Mouse (Mus musculus) myocyte (in vitro differentiated cells): ENCODE results near the gene Vtcn1. TPM values are rescaled to one million over a fixed set of nuclear protein-coding genes. Genes with fewer than 3 reads are reported as not detected.
A peak's percentile ranks its signal among the peaks of the same experiment; 100 is the strongest.

Experiments
- H3K27me3 ChIP-seq: one replicate; pipeline ENCODE4 v1.6.1; 2011; ENCODE audit not compliant: control insufficient read depth, insufficient read depth, insufficient read length
- H3K36me3 ChIP-seq: one replicate; pipeline ENCODE4 v1.6.1; 2011; ENCODE audit not compliant: control insufficient read depth, insufficient read depth
- H3K4me2 ChIP-seq: one replicate; pipeline ENCODE4 v1.6.1; 2011; ENCODE audit warnings: low read depth, control low read depth
- H3K4me3 ChIP-seq: one replicate; pipeline ENCODE4 v1.5.1; 2011; ENCODE audit warnings: mild to moderate bottlenecking, control low read depth, moderate library complexity
- H3K79me2 ChIP-seq: one replicate; pipeline ENCODE4 v1.6.1; 2011; ENCODE audit not compliant: control insufficient read depth, insufficient read depth
- H3ac ChIP-seq: one replicate; pipeline ENCODE4 v1.6.1; 2011; ENCODE audit not compliant: control insufficient read depth, insufficient read length
- CEBPB ChIP-seq: IDR thresholded peaks from 2 replicates; pipeline ENCODE4 v1.6.1; 2011; ENCODE audit warnings: mild to moderate bottlenecking, moderate library complexity; ENCODE audit not compliant: poor library complexity, insufficient read depth, severe bottlenecking
- E2F4 ChIP-seq: IDR thresholded peaks from one replicate; pipeline ENCODE4 v1.6.1; 2011; ENCODE audit warnings: mild to moderate bottlenecking, control low read depth, moderate library complexity; ENCODE audit not compliant: insufficient read depth
- MAX ChIP-seq: IDR thresholded peaks from one replicate; pipeline ENCODE4 v1.6.1; 2011; ENCODE audit warnings: low read depth, mild to moderate bottlenecking, control low read depth
- MYOD1 ChIP-seq, 3 experiments: IDR thresholded peaks; one replicate each; pipeline ENCODE4 v1.6.1; 2011; ENCODE audit warnings: control low read depth in 2 of 3, low read depth in 2 of 3, mild to moderate bottlenecking in 2 of 3, moderate library complexity in 1 of 3; ENCODE audit not compliant: insufficient read length in 2 of 3, control insufficient read depth in 1 of 3
- MYOG ChIP-seq, 3 experiments: IDR thresholded peaks; one replicate each; pipeline ENCODE4 v1.6.1; 2011; ENCODE audit warnings: control low read depth in 2 of 3, low read depth in 2 of 3, mild to moderate bottlenecking in 2 of 3; ENCODE audit not compliant: insufficient read length in 2 of 3, control insufficient read depth in 1 of 3, insufficient read depth in 1 of 3
- POLR2A ChIP-seq: IDR thresholded peaks from one replicate; pipeline ENCODE4 v1.6.1; 2011; ENCODE audit warnings: low read depth, mild to moderate bottlenecking, control low read depth, moderate library complexity; ENCODE audit not compliant: insufficient read length
- POLR2AphosphoS2 ChIP-seq: IDR thresholded peaks from one replicate; pipeline ENCODE4 v1.6.1; 2011; ENCODE audit warnings: low read depth, control low read depth; ENCODE audit not compliant: insufficient read length
- REST ChIP-seq: IDR thresholded peaks from one replicate; pipeline ENCODE4 v1.6.1; 2011; ENCODE audit warnings: mild to moderate bottlenecking, control low read depth, moderate library complexity; ENCODE audit not compliant: insufficient read depth, insufficient read length
- SRF ChIP-seq: IDR thresholded peaks from one replicate; pipeline ENCODE4 v1.6.1; 2011; ENCODE audit warnings: low read depth; ENCODE audit not compliant: control insufficient read depth, insufficient read length
- TCF12 ChIP-seq: IDR thresholded peaks from one replicate; pipeline ENCODE4 v1.6.1; 2011; ENCODE audit warnings: mild to moderate bottlenecking, control low read depth; ENCODE audit not compliant: poor library complexity, insufficient read depth, severe bottlenecking
- TCF3 ChIP-seq: IDR thresholded peaks from one replicate; pipeline ENCODE4 v1.6.1; 2011; ENCODE audit warnings: low read depth, control low read depth; ENCODE audit not compliant: insufficient read length
- USF1 ChIP-seq: IDR thresholded peaks from one replicate; pipeline ENCODE4 v1.6.1; 2011; ENCODE audit warnings: low read depth, mild to moderate bottlenecking, control low read depth, moderate library complexity
- polyA plus RNA-seq: library from polyadenylated mRNA; unstranded; fragments of >200 nt; fragmentation: generic; extraction: Trizol; gene quantifications from one replicate; pipeline ENCODE4 v1.2.1, GENCODE M21; 2012; ENCODE audit warnings: missing spikeins

Vtcn1 gene
- polyA plus RNA-seq, 1 experiment: 0.11 TPM

DNA sequence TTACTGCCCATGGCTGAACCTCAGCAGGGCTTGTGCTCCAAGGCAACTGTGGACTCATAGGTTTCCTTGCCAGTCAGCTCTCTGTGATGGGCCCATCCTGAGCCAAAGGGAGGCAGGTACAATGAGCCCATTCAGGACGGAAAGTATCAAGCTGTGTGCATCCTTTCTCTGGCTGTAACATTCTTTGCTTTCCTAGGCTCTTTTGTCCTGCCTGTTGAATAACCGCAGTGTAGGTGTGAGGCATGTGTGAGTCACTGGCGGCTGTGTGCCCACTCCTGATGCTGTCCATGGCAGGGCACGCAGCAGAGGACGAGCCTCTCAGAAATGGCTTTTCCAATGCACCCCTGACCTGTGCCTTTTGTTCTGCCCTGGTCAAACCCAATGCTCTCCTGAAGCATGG is 41.7 kb downstream of the Vtcn1 start:
- H3K4me3 ChIP-seq: no peak overlapping the region
- TF ChIP-seq TCF3 (no peak), REST (no peak), CEBPB (no peak), MYOD1 (IDR thresholded peaks at IDR 0.05; ENCODE audit: control insufficient read depth in 1 of 3, insufficient read length in 2 of 3, low read depth in 2 of 3) (no peak), MYOG (IDR thresholded peaks at IDR 0.05; ENCODE audit: control insufficient read depth in 1 of 3, insufficient read depth in 1 of 3, insufficient read length in 2 of 3, low read depth in 2 of 3) (no peak), TCF12 (no peak), USF1 (no peak), MAX (no peak), POLR2A (no peak), E2F4 (no peak), POLR2AphosphoS2 (no peak), SRF (no peak)
- H3K36me3 ChIP-seq: no peaks in the 10 kb centered on the region
- no peaks in the 10 kb centered on the region for H3K27me3 ChIP-seq
- H3K4me2 ChIP-seq: no peak overlapping the region
- no peak overlapping the region for H3ac ChIP-seq
- H3K79me2 ChIP-seq: no peaks in the 10 kb centered on the region

DNA sequence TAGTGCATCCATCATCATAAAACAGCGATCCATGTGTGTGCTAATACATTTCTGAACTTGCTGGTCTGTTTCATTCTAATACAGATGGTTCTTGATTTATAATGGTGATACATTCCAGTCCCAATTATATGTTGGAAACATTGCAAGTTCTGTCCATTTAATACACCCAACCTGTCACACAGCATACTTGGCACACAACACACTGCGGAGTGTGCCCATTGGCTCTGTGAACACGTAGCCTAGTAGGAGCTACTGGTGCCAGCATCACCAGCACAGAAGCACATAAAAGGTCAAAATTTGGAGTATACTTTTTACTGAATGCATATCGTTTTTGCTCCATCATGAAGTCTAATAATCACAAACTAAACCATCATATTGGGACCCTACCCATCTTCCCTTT is 51.8 kb downstream of the Vtcn1 start:
- H3K36me3 ChIP-seq: no peaks in the 10 kb centered on the region
- H3K27me3 ChIP-seq: no peaks in the 10 kb centered on the region
- H3ac ChIP-seq: no peak overlapping the region
- H3K79me2 ChIP-seq: no peaks in the 10 kb centered on the region
- TF ChIP-seq MYOD1 (IDR thresholded peaks at IDR 0.05; ENCODE audit: control insufficient read depth in 1 of 3, insufficient read length in 2 of 3, low read depth in 2 of 3): no peak
- no peak overlapping the region for H3K4me3 ChIP-seq
- no peak overlapping the region for H3K4me2 ChIP-seq

- Histone ChIP-seq H3K4me2 (no peak overlapping the region), H3K4me3 (no peak overlapping the region), H3K36me3 (no peaks in the 10 kb centered on the region), H3K79me2 (no peaks in the 10 kb centered on the region), H3K27me3 (no peaks in the 10 kb centered on the region), H3ac (no peak overlapping the region)
- TF ChIP-seq TCF3 (no peak), POLR2A (no peak), MAX (no peak), CEBPB (no peak), TCF12 (no peak), MYOD1 (IDR thresholded peaks at IDR 0.05; ENCODE audit: control insufficient read depth in 1 of 3, insufficient read length in 2 of 3, low read depth in 2 of 3) (no peak), MYOG (IDR thresholded peaks at IDR 0.05; ENCODE audit: control insufficient read depth in 1 of 3, insufficient read depth in 1 of 3, insufficient read length in 2 of 3, low read depth in 2 of 3) (no peak)
Measured at GRCm38 (mm10) chr3:100881403-100881802, 56.1 kb downstream of the Vtcn1 start.

DNA sequence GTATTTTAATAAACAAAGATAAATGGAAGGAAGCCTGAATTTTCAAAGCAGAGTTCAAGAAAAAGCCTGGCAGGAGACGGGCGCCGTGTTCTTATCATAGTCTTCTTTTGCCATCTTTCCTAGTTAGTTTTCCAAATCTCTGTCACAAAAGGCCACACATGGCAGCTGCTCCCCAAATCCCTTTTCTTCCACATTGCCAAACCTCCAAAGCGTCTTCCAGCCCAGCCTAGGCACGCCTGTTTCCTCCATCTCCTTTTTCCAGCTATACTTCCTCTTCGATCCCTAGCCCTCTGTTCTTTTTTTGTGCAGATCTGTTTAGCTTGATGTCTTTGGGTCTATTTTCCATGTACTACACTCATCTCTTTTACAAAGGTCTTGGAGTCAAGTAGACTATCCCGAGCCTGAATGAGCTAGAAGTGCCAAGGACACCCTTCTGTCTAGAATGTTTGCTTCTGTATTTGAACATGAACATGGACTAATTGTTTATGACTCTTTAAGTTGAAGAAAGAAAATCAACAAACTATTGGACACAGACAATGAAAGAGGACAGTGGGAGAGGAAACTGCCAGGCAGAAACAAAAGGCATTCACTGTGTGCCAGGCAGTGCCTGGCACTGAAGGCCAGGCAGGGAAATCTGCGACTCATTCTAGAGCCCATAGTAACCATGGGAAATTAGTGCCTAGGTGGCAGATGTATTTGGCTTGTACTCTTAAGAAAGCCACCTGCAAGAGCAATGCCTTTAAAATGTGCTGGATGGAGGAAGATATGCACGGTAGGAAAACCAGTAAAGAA is 56.8 kb downstream of the Vtcn1 start:
- H3K4me3 ChIP-seq: no peak overlapping the region
- no peaks in the 10 kb centered on the region for H3K36me3 ChIP-seq
- TF ChIP-seq TCF3 (no peak), CEBPB (no peak), MAX (no peak), POLR2A (no peak), MYOD1 (IDR thresholded peaks at IDR 0.05; ENCODE audit: control insufficient read depth in 1 of 3, insufficient read length in 2 of 3, low read depth in 2 of 3) (no peak), SRF (no peak), REST (no peak), E2F4 (no peak), POLR2AphosphoS2 (no peak)
- no peaks in the 10 kb centered on the region for H3K27me3 ChIP-seq
- H3K4me2 ChIP-seq: no peak overlapping the region
- no peak overlapping the region for H3ac ChIP-seq
- no peaks in the 10 kb centered on the region for H3K79me2 ChIP-seq

GRCm38 (mm10) chr3:100889234-100889633 is 64.0 kb downstream of the Vtcn1 start:
- Histone ChIP-seq H3K36me3 (no peaks in the 10 kb centered on the region), H3K79me2 (no peaks in the 10 kb centered on the region), H3ac (no peak overlapping the region), H3K4me3 (no peak overlapping the region), H3K27me3 (no peaks in the 10 kb centered on the region), H3K4me2 (no peak overlapping the region)
- no peak for TF ChIP-seq TCF12
- no peak for TF ChIP-seq POLR2A
- TF ChIP-seq USF1: no peak
- TF ChIP-seq REST: no peak

DNA sequence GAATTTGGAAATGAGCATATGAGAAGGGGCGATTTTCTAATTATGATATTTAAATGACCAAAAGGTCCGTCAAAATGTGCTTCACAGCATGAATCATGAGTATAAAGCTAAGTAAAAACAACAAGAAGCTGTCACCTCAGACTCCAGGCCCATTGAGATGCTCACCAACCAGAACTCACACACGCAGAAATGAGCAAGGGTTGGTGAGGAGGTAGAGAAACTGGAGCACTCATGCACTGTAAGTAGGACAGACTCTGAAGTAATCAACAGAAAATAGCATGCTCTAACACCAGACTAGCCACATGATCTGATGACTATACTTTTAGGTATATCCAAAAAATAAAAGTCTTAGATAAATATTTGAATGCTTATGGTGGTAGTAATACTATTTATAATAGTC is 65.1 kb downstream of the Vtcn1 start:
- TF ChIP-seq MYOG (IDR thresholded peaks at IDR 0.05; ENCODE audit: control insufficient read depth in 1 of 3, insufficient read depth in 1 of 3, insufficient read length in 2 of 3, low read depth in 2 of 3) (no peak), CEBPB (no peak), MAX (no peak), SRF (no peak), TCF12 (no peak), MYOD1 (IDR thresholded peaks at IDR 0.05; ENCODE audit: control insufficient read depth in 1 of 3, insufficient read length in 2 of 3, low read depth in 2 of 3) (no peak), E2F4 (no peak)
- Histone ChIP-seq H3ac (no peak overlapping the region), H3K4me3 (no peak overlapping the region), H3K27me3 (no peaks in the 10 kb centered on the region), H3K79me2 (no peaks in the 10 kb centered on the region), H3K36me3 (no peaks in the 10 kb centered on the region), H3K4me2 (peak overlapping the region; percentile 47)
